Mouse (Mus musculus) neural tube, embryonic 14.5 days (tissue): ENCODE results near the gene Cdk5rap3. TPM values are rescaled to one million over a fixed set of nuclear protein-coding genes. Genes with fewer than 3 reads are reported as not detected.

Experiments used
- ATAC-seq: fragments of 200-750 bp; cut with Nextera tagmentation; 2 replicates; pipeline ENCODE4 v1.8.0; 2017; ENCODE audit warnings: low read depth, mild to moderate bottlenecking, moderate TSS enrichment, moderate library complexity
- H3K27ac ChIP-seq: fragments of 300-500 bp; sonication (generic); 2 replicates; pipeline ENCODE4 v1.5.1; 2014; ENCODE audit warnings: low read depth, mild to moderate bottlenecking, control low read depth, low read length, moderate library complexity, mixed read lengths
- H3K27me3 ChIP-seq: fragments of 300-500 bp; sonication (generic); 2 replicates; pipeline ENCODE4 v1.6.1; 2014; ENCODE audit warnings: low read length; ENCODE audit not compliant: control insufficient read depth, insufficient read depth
- H3K36me3 ChIP-seq: fragments of 300-500 bp; sonication (generic); 2 replicates; pipeline ENCODE4 v1.6.1; 2014; ENCODE audit warnings: low read length, mixed read lengths; ENCODE audit not compliant: control insufficient read depth, insufficient read depth
- H3K4me1 ChIP-seq: fragments of 300-500 bp; sonication (generic); 2 replicates; pipeline ENCODE4 v1.6.1; 2014; ENCODE audit warnings: low read length; ENCODE audit not compliant: control insufficient read depth, insufficient read depth
- H3K4me2 ChIP-seq: fragments of 300-500 bp; sonication (generic); 2 replicates; pipeline ENCODE4 v1.6.1; 2014; ENCODE audit warnings: mild to moderate bottlenecking, low read depth, low read length, control low read depth
- H3K4me3 ChIP-seq: fragments of 300-500 bp; sonication (generic); 2 replicates; pipeline ENCODE4 v1.5.1; 2014; ENCODE audit warnings: low read depth, low read length, control low read depth, mixed read lengths
- H3K9ac ChIP-seq: fragments of 300-500 bp; sonication (generic); replicated peaks from 2 replicates; pipeline ENCODE4 v1.6.1; 2014; ENCODE audit warnings: low read depth, mild to moderate bottlenecking, control low read depth, low read length, mixed read lengths
- H3K9me3 ChIP-seq: fragments of 300-500 bp; sonication (generic); 2 replicates; pipeline ENCODE4 v1.6.1; 2016; ENCODE audit warnings: low read length; ENCODE audit not compliant: control insufficient read depth
- WGBS: fragments of 180-500 bp; shearing (Covaris S2); extraction: QIAGEN DNeasy Blood & Tissue Kit; methylation state at CpG from one replicate; pipeline ENCODE4 v1.1.7; 2014; 5-methylcytosine and 5-hydroxymethylcytosine counted together
- polyA plus RNA-seq: library from polyadenylated mRNA; unstranded; fragments of >200 nt; fragmentation: Nextera tagmentation; extraction: Ambion mirVana; gene quantifications from 2 replicates; pipeline ENCODE4 v1.2.1, GENCODE M21; 2014

Cdk5rap3 gene
- polyA plus RNA-seq, 1 experiment from 2014 or later = 80.0 TPM

DNA sequence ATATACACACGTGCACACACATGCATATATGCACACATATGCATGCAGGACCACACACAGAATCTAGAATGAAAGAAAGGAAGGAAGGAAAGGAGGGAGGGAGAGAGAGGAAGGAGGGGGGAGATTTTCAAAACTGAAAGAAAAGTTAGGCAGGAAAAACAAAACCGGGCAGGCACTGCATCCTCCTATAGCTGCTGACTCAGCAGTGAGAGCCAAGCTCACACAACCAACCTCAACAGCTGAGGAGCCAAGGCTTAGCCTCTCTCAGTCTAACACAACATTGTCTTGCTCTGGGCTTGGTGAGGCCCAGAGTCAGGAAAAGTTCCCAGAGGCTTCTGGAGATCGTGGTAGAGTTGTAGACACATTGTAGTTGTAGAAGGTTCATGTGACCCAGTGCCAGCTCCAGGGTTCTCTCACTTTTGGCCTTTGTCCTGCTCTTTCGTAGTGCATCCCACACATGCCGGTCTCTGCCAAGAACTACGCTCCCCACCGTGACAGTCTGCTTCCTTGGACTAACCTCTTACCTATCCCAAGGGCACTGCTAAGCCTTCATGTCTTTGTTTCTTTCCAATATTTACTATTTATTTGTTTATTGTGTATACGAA is 29.3 kb downstream of the Cdk5rap3 start:
- peak overlapping the region; percentile 79; the same call in 1 of the 2 replicates for H3K27ac ChIP-seq
- ATAC-seq = no peak
- H3K9me3 ChIP-seq = no peaks in the 10 kb centered on the region
- no peaks in the 10 kb centered on the region for H3K36me3 ChIP-seq
- H3K27me3 ChIP-seq = no peaks in the 10 kb centered on the region
- no peak overlapping the region for H3K4me3 ChIP-seq
- H3K9ac ChIP-seq = no peak overlapping the region
- H3K4me1 ChIP-seq = peaks cover 21% of the 10 kb centered on the region
- WGBS = 73% methylated on average over 8 of the region's 8 CpGs
- no peak overlapping the region for H3K4me2 ChIP-seq

DNA sequence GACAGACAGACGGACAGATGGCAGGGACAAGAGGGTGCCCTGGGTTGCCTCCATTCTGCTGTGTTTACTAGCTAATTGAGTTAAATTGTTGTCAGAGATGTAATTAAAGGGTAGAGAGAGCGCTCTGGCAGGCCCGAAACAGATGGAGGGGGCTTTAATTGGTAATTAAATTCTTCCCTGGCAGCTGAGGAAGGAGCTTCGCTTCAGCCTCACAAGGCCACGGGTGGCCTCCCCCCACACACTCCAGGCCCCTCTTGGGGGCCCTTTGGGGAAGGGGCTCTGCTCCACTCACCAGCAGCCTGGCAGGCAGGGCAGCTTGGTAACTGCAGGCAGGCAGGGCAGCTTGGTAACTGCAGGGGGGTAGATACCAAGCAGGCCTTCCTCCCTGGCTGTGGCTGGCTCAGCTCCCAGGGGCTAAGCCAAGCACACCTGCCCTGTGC is 30.4 kb downstream of the Cdk5rap3 start:
- H3K4me1 ChIP-seq = peaks cover 21% of the 10 kb centered on the region
- no peak overlapping the region for H3K4me2 ChIP-seq
- H3K4me3 ChIP-seq = no peak overlapping the region
- no peaks in the 10 kb centered on the region for H3K36me3 ChIP-seq
- ATAC-seq = peak; percentile 94
- peak overlapping the region; percentile 79 for H3K27ac ChIP-seq
- H3K9ac ChIP-seq = no peak overlapping the region; the same call in 1 of the 2 replicates
- H3K27me3 ChIP-seq = no peaks in the 10 kb centered on the region
- 15% methylated on average over 5 of the region's 5 CpGs for WGBS
- no peaks in the 10 kb centered on the region for H3K9me3 ChIP-seq

DNA sequence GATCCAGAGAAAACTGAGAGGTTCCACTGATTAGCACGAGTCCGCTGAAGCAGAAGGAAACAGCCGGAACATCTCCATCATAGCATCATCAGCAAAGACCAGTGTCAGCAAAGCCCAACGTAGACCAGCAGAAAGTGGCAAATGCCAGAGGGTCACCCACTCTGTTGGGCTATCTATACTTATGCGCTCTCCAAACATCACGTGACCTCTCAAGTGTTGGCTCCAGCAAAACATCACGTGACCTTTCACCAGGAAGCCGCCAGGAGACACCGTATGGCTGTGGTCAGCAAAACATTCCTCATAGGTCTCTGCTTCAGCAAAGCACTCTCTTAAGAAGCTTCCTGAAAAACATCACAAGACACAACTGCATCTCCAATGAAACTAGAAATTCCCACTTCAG is 36.0 kb downstream of the Cdk5rap3 start:
- H3K4me1 ChIP-seq = peaks cover 36% of the 10 kb centered on the region
- H3K9ac ChIP-seq = no peak overlapping the region
- H3K27me3 ChIP-seq = no peaks in the 10 kb centered on the region
- H3K36me3 ChIP-seq = no peaks in the 10 kb centered on the region
- H3K4me2 ChIP-seq = no peak overlapping the region
- WGBS = 91% methylated on average over 9 of the region's 9 CpGs
- H3K27ac ChIP-seq = no peak overlapping the region
- H3K4me3 ChIP-seq = no peak overlapping the region
- no peaks in the 10 kb centered on the region for H3K9me3 ChIP-seq
- no peak for ATAC-seq

DNA sequence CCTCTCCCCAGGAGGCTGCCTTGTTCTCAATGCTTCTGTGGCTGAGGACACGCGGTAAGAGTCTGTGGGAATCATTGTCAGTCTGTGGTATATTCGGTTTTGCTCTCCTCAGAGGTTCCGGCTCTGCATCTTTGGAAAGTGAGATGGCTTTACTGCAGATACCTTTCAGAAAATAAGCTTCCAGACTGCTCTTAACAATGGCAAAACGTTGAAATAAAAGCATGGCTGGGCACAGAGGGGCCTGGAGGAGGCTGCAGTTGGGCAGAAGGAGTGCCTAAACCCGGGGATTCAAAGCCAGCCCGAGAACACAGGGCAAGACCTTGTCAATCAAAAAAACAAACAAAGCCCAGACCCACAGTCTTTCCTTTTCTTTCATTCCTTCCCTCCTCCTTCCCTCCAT is 36.9 kb downstream of the Cdk5rap3 start:
- no peaks in the 10 kb centered on the region for H3K36me3 ChIP-seq
- H3K4me2 ChIP-seq = no peak overlapping the region
- no peak for ATAC-seq
- H3K27ac ChIP-seq = peak overlapping the region; percentile 28; the same call in 1 of the 2 replicates
- 14% methylated on average over 7 of the region's 7 CpGs for WGBS
- H3K4me1 ChIP-seq = peaks cover 41% of the 10 kb centered on the region
- H3K4me3 ChIP-seq = no peak overlapping the region
- no peaks in the 10 kb centered on the region for H3K27me3 ChIP-seq
- no peak overlapping the region for H3K9ac ChIP-seq
- H3K9me3 ChIP-seq = no peaks in the 10 kb centered on the region

DNA sequence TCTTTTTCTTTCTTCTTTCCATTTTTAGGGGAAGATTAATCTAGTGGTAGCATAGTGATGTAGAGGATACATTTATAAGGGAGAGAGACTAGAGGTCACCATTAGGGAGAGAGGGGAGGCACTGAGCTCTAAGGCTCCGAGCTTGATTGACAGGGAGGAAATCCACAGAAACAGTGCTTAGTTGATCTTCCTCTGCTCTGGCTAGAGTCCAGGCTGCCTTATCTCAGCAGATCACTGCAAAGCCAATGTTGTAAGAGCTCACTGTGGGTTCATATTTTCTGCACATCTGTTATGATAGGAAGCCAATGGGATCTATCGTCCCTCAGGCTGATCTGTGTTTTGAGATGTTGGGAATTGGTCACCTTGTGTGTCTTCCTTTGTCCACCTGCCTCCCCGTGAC is 37.6 kb downstream of the Cdk5rap3 start:
- Histone ChIP-seq H3K9me3 (no peaks in the 10 kb centered on the region), H3K4me1 (peaks cover 48% of the 10 kb centered on the region), H3K9ac (no peak overlapping the region), H3K27me3 (no peaks in the 10 kb centered on the region), H3K4me3 (no peak overlapping the region), H3K27ac (no peak overlapping the region), H3K4me2 (no peak overlapping the region), H3K36me3 (no peaks in the 10 kb centered on the region)
- 37% methylated on average over 3 of the region's 3 CpGs for WGBS
- ATAC-seq = no peak

DNA sequence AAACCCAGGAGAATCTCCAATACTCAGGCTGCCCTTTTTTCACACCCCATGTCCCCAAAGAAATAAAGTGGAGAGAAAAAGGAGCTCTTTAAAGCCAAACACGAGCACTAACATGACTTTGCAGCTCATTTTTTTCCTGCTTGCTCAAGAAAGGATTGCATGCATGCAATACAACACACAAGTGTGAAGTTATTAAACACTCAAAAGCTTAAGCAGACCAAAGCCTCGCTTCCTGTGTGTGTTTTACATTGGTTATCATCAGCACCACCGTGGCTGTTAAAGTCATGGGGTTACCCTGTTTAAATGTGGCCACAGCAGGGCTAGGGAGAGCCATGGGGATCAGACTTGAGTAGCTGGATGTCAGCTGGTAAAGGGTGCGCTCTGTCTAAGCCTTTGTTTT is 39.2 kb downstream of the Cdk5rap3 start:
- H3K4me1 ChIP-seq = peaks cover 62% of the 10 kb centered on the region
- 31% methylated on average over 4 of the region's 4 CpGs for WGBS
- peak overlapping the region; percentile 50; the same call in 1 of the 2 replicates for H3K9ac ChIP-seq
- ATAC-seq = no peak
- no peak overlapping the region for H3K4me3 ChIP-seq
- no peaks in the 10 kb centered on the region for H3K36me3 ChIP-seq
- peak overlapping the region; percentile 99 for H3K27ac ChIP-seq
- 0 out of 2 replicates have a peak overlapping the region, but pooled peaks have one; percentile 51 for H3K4me2 ChIP-seq
- H3K9me3 ChIP-seq = no peaks in the 10 kb centered on the region
- no peaks in the 10 kb centered on the region for H3K27me3 ChIP-seq

DNA sequence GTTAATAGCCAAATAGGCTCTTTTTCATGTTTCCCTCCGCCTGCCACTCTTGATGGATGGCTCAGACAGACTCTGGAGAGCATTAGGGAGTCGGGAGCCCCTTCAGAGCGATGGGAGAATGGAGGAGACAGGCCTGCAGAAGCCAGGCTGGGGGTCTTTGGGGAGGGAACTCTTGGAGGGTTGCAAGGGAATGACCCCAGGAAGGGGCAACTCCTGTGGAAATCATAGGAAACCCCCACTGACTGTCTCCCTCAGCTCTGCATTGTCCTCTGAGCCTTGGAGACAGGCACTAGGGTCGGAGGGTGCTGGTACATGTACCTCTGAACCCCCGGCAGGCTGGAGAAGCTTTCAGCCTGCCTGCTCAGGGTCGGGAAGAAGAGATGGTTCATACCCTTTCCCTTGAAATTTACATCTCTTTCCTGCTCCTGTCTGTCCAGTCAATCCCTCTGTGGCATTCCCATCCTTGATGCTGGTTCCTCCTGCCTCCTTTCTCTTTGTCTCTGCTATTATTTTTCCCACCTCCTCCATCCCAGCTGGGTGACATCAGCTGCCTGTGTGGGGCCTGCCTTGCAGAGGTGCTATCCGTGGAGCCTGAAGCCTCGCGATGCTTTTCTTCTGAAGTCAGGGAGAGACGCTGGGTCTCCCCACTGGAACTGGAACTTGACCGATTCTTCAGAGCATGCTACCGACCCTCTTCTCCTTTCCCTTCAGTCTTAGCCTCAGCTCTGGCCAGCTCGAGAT is 39.8 kb downstream of the Cdk5rap3 start:
- H3K4me1 ChIP-seq = peaks cover 63% of the 10 kb centered on the region
- ATAC-seq = peak; percentile 62
- peak overlapping the region; percentile 99 for H3K27ac ChIP-seq
- no peaks in the 10 kb centered on the region for H3K36me3 ChIP-seq
- peak overlapping the region; percentile 51 for H3K4me2 ChIP-seq
- peak overlapping the region; percentile 16; the same call in 1 of the 2 replicates for H3K4me3 ChIP-seq
- H3K27me3 ChIP-seq = no peaks in the 10 kb centered on the region
- WGBS = 2% methylated on average over 13 of the region's 13 CpGs
- H3K9ac ChIP-seq = peak overlapping the region; percentile 50; the same call in 1 of the 2 replicates
- H3K9me3 ChIP-seq = no peaks in the 10 kb centered on the region

DNA sequence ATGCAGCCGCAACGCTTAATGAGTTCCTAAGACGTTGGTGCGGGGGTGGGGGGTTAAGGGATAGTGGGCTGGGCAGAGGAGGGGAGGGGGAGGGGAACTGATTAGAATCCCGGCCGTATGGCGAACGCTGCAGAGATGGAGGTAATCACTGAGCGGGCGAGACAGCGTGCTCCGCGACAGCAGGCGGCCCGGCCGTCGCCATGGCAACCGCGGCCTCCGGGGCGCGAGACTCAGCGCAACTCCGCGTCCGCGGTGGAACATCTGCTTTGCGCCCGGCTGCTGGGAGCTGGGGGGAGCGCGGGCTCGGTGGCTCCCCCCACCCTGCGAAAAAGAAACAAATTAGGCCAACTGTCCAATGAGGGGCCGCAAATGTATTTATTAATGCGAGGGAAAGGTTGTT is 40.6 kb downstream of the Cdk5rap3 start:
- peak overlapping the region; percentile 51 for H3K4me2 ChIP-seq
- no peak overlapping the region; the same call in 1 of the 2 replicates for H3K9ac ChIP-seq
- peak overlapping the region; percentile 99 for H3K27ac ChIP-seq
- ATAC-seq = peak; percentile 88
- no peaks in the 10 kb centered on the region for H3K27me3 ChIP-seq
- H3K4me3 ChIP-seq = peak overlapping the region; percentile 16; the same call in 1 of the 2 replicates
- H3K4me1 ChIP-seq = peaks cover 63% of the 10 kb centered on the region
- H3K36me3 ChIP-seq = no peaks in the 10 kb centered on the region
- no peaks in the 10 kb centered on the region for H3K9me3 ChIP-seq
- under 1% methylated on average over 34 of the region's 35 CpGs for WGBS

DNA sequence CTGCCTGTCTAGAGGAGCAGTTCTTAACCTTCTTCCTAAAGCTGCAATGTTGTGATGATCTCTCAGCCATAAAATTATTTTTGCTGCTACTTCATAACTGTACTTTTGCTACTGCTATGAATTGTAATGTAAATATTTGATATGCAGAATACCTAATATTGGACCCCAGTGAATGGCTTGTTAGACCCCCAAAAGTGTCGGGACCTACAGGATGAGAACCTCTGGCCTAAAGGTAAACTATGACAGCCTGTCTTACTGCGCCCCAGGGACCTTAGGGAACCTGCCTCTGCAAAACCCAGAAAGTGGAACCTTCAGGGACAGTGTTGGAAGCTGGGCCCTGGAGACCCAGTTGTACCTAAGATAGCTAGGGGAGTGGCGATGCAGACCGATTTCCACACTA is 41.0 kb downstream of the Cdk5rap3 start:
- Histone ChIP-seq H3K4me3 (peak overlapping the region; percentile 16; the same call in 1 of the 2 replicates), H3K9ac (no peak overlapping the region; the same call in 1 of the 2 replicates), H3K9me3 (no peaks in the 10 kb centered on the region), H3K27ac (peak overlapping the region; percentile 99), H3K36me3 (no peaks in the 10 kb centered on the region), H3K27me3 (no peaks in the 10 kb centered on the region), H3K4me1 (peaks cover 63% of the 10 kb centered on the region), H3K4me2 (peak overlapping the region; percentile 51)
- 6% methylated on average over 4 of the region's 4 CpGs for WGBS
- no peak for ATAC-seq
